Mouse (Mus musculus): ENCODE results near the gene Gm14406. TPM values are rescaled to one million over a fixed set of nuclear protein-coding genes. Genes with fewer than 3 reads are reported as not detected.
"Not testable (repeated sequence)": the region's sequence is repeated elsewhere in the genome, so short reads cannot be mapped to it uniquely, and the experiment has no call there.

Gene Gm14406
- not detected in 2 replicates for polyA plus RNA-seq (2014; fragmentation: Nextera tagmentation; extraction: Ambion mirVana)

DNA sequence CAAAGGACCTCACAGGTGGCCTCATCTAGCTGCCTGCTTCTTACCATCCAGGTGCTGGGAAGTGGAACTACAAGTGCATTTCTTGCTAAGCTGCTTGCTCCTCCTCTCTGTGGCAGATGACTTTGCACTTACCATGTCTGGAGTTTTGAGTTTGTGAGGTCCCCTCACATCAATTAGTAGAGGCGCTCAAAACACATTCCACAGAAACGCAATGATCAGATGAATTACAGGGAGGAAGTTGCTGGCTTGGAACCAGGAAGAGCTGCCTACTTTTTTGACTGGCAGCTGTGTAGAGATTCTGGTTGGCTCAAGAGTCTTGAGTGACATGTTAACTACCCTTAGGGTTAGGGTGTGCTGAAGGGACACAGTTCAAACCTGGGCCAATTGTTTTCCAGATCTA is at the start of gene Gm14406:
Gm14406 (minus strand) TSS at position 213 of the 400 bp plus-strand sequence.
- H3K36me3 ChIP-seq (replicated peaks; ENCODE audit: control insufficient read depth, insufficient read depth, low read depth, low read length); H3K9me3 ChIP-seq (replicated peaks; ENCODE audit: control insufficient read depth, low read length); DNase-seq (ENCODE audit: low spot score); ATAC-seq (replicated peaks; ENCODE audit: insufficient number of reproducible peaks, low FRiP score, low TSS enrichment, low read depth); H3K27ac ChIP-seq (replicated peaks; ENCODE audit: low read depth, low read length); H3K4me3 ChIP-seq (ENCODE audit: low read depth, low read length); H3K4me2 ChIP-seq (ENCODE audit: low read depth, low read length); H3K4me1 ChIP-seq (ENCODE audit: control insufficient read depth, insufficient read depth, low read length); H3K9ac ChIP-seq (replicated peaks; ENCODE audit: low read length); H3K27me3 ChIP-seq (ENCODE audit: control insufficient read depth, insufficient read depth, low read length): not testable (repeated sequence)
- WGBS: 92% methylated on average over 2 of the region's 2 CpGs

GRCm38 (mm10) chr2:177575141-177575540 is 2.9 kb downstream of the Gm14406 start:
- WGBS: 75% methylated on average over 1 of the region's 2 CpGs
- not testable (repeated sequence) for H3K9me3 ChIP-seq (replicated peaks; ENCODE audit: control insufficient read depth, low read length); DNase-seq (ENCODE audit: low spot score)

GRCm38 (mm10) chr2:177559365-177559764 is 18.6 kb downstream of the Gm14406 start:
- H3K9ac ChIP-seq (replicated peaks; ENCODE audit: low read length); ATAC-seq (replicated peaks; ENCODE audit: insufficient number of reproducible peaks, low FRiP score, low TSS enrichment, low read depth); H3K27ac ChIP-seq (replicated peaks; ENCODE audit: low read depth, low read length); H3K4me2 ChIP-seq (ENCODE audit: low read depth, low read length); H3K9me3 ChIP-seq (replicated peaks; ENCODE audit: control insufficient read depth, low read length); DNase-seq (ENCODE audit: low spot score); H3K4me1 ChIP-seq (ENCODE audit: control insufficient read depth, insufficient read depth, low read length); H3K36me3 ChIP-seq (replicated peaks; ENCODE audit: control insufficient read depth, insufficient read depth, low read depth, low read length); H3K27me3 ChIP-seq (ENCODE audit: control insufficient read depth, insufficient read depth, low read length); H3K4me3 ChIP-seq (ENCODE audit: low read depth, low read length): not testable (repeated sequence)
- 78% methylated on average over 4 of the region's 4 CpGs for WGBS

More at GRCm38 (mm10) chr2:177575141-177575540, 2.9 kb downstream of the Gm14406 start:
- not testable (repeated sequence) for H3K4me2 ChIP-seq (ENCODE audit: low read depth, low read length); ATAC-seq (replicated peaks; ENCODE audit: insufficient number of reproducible peaks, low FRiP score, low TSS enrichment, low read depth); H3K4me1 ChIP-seq (ENCODE audit: control insufficient read depth, insufficient read depth, low read length); H3K27me3 ChIP-seq (ENCODE audit: control insufficient read depth, insufficient read depth, low read length); H3K36me3 ChIP-seq (replicated peaks; ENCODE audit: control insufficient read depth, insufficient read depth, low read depth, low read length); H3K9ac ChIP-seq (replicated peaks; ENCODE audit: low read length); H3K27ac ChIP-seq (replicated peaks; ENCODE audit: low read depth, low read length); H3K4me3 ChIP-seq (ENCODE audit: low read depth, low read length)

- not testable (repeated sequence) for DNase-seq (ENCODE audit: low spot score); H3K4me1 ChIP-seq (ENCODE audit: control insufficient read depth, insufficient read depth, low read length); H3K4me2 ChIP-seq (ENCODE audit: low read depth, low read length); ATAC-seq (replicated peaks; ENCODE audit: insufficient number of reproducible peaks, low FRiP score, low TSS enrichment, low read depth); H3K27ac ChIP-seq (replicated peaks; ENCODE audit: low read depth, low read length); H3K36me3 ChIP-seq (replicated peaks; ENCODE audit: control insufficient read depth, insufficient read depth, low read depth, low read length); H3K9ac ChIP-seq (replicated peaks; ENCODE audit: low read length); H3K27me3 ChIP-seq (ENCODE audit: control insufficient read depth, insufficient read depth, low read length); H3K9me3 ChIP-seq (replicated peaks; ENCODE audit: control insufficient read depth, low read length); H3K4me3 ChIP-seq (ENCODE audit: low read depth, low read length)
- no CpG with 5 or more reads among the region's 1 CpGs for WGBS
These were observed 22.7 kb downstream of the Gm14406 start for GRCm38 (mm10) chr2:177555261-177555660.

DNA sequence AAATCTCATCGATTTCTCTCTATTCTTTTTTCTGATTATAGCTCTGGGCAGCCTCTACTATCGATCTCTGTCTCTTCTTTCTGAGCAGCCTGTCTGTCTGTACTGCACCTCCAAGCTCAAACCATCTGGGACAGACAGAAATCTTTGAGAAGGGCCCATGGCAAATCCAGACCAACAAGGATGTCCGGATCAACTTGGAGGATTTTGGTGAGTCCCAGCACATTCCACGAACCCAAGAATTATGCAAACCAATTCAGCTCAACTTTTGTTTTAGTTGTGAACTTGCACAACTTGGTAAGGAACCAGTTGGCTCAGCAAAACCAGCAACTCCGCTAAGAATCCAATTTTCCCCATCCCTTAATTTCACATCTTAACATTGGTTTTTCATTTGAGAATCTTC is 40.3 kb downstream of the Gm14406 start:
- not testable (repeated sequence) for ATAC-seq (replicated peaks; ENCODE audit: insufficient number of reproducible peaks, low FRiP score, low TSS enrichment, low read depth); H3K4me2 ChIP-seq (ENCODE audit: low read depth, low read length); H3K4me3 ChIP-seq (ENCODE audit: low read depth, low read length); DNase-seq (ENCODE audit: low spot score); H3K4me1 ChIP-seq (ENCODE audit: control insufficient read depth, insufficient read depth, low read length); H3K27me3 ChIP-seq (ENCODE audit: control insufficient read depth, insufficient read depth, low read length); H3K27ac ChIP-seq (replicated peaks; ENCODE audit: low read depth, low read length); H3K36me3 ChIP-seq (replicated peaks; ENCODE audit: control insufficient read depth, insufficient read depth, low read depth, low read length); H3K9me3 ChIP-seq (replicated peaks; ENCODE audit: control insufficient read depth, low read length); H3K9ac ChIP-seq (replicated peaks; ENCODE audit: low read length)
- WGBS: 77% methylated on average over 5 of the region's 5 CpGs

GRCm38 (mm10) chr2:177537141-177537540 is 40.9 kb downstream of the Gm14406 start:
- not testable (repeated sequence) for H3K27me3 ChIP-seq (ENCODE audit: control insufficient read depth, insufficient read depth, low read length); ATAC-seq (replicated peaks; ENCODE audit: insufficient number of reproducible peaks, low FRiP score, low TSS enrichment, low read depth); H3K27ac ChIP-seq (replicated peaks; ENCODE audit: low read depth, low read length); H3K4me1 ChIP-seq (ENCODE audit: control insufficient read depth, insufficient read depth, low read length); DNase-seq (ENCODE audit: low spot score); H3K9me3 ChIP-seq (replicated peaks; ENCODE audit: control insufficient read depth, low read length); H3K4me3 ChIP-seq (ENCODE audit: low read depth, low read length); H3K9ac ChIP-seq (replicated peaks; ENCODE audit: low read length); H3K36me3 ChIP-seq (replicated peaks; ENCODE audit: control insufficient read depth, insufficient read depth, low read depth, low read length); H3K4me2 ChIP-seq (ENCODE audit: low read depth, low read length)
- 75% methylated on average over 2 of the region's 2 CpGs for WGBS

DNA sequence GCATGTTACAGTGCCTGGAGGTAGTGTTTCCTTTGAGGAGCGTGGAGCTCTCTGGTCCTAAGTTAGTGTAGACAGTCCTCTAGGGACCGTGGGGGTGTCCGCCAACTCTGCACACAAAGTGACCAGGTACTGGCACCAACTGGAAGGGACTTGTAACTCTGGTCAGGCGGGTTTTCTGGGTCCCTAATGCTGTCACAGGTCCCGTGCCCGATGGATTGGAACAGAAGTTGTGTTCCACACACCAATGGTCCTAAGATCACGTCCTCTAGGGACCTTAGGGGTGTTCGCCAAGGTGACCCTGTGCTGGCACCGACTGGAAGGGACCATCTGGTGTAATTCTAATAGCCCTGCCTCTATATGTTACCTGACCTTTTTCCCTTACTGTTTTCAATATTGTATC is 42.1 kb downstream of the Gm14406 start:
- Histone ChIP-seq H3K27ac (replicated peaks; ENCODE audit: low read depth, low read length) (no peak overlapping the region), H3K36me3 (replicated peaks; ENCODE audit: control insufficient read depth, insufficient read depth, low read depth, low read length) (no peaks in the 10 kb centered on the region), H3K9ac (replicated peaks; ENCODE audit: low read length) (no peak overlapping the region), H3K9me3 (replicated peaks; ENCODE audit: control insufficient read depth, low read length) (no peaks in the 10 kb centered on the region), H3K4me1 (ENCODE audit: control insufficient read depth, insufficient read depth, low read length) (no peaks in the 10 kb centered on the region), H3K4me2 (ENCODE audit: low read depth, low read length) (no peak overlapping the region), H3K4me3 (ENCODE audit: low read depth, low read length) (no peak overlapping the region), H3K27me3 (ENCODE audit: control insufficient read depth, insufficient read depth, low read length) (no peaks in the 10 kb centered on the region)
- DNase-seq (ENCODE audit: low spot score): no peak
- 80% methylated on average over 9 of the region's 9 CpGs for WGBS
- no peak for ATAC-seq (replicated peaks; ENCODE audit: insufficient number of reproducible peaks, low FRiP score, low TSS enrichment, low read depth)

DNA sequence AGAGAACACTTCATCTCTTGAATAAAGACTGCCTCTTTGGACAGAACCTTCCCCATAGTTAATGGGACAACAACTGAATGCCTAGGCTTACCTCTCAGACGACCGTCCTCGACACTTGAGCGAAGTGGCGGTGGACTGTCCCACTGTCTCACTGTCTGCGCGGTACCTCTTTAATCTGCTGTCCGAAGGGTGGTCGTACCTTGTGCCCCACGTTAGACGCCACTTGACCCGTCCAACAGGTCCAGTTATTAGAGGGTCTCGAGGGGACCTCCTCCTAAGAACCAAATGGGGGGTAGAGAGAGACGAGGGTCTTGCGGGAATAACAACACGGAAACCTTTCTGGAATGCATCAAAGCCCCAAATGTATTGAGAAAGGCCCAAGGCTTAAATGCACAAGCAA is 53.8 kb downstream of the Gm14406 start:
- WGBS: 96% methylated on average over 16 of the region's 16 CpGs
- H3K36me3 ChIP-seq (replicated peaks; ENCODE audit: control insufficient read depth, insufficient read depth, low read depth, low read length); H3K9ac ChIP-seq (replicated peaks; ENCODE audit: low read length); H3K27ac ChIP-seq (replicated peaks; ENCODE audit: low read depth, low read length); H3K4me2 ChIP-seq (ENCODE audit: low read depth, low read length); H3K4me3 ChIP-seq (ENCODE audit: low read depth, low read length); ATAC-seq (replicated peaks; ENCODE audit: insufficient number of reproducible peaks, low FRiP score, low TSS enrichment, low read depth); DNase-seq (ENCODE audit: low spot score); H3K9me3 ChIP-seq (replicated peaks; ENCODE audit: control insufficient read depth, low read length); H3K27me3 ChIP-seq (ENCODE audit: control insufficient read depth, insufficient read depth, low read length); H3K4me1 ChIP-seq (ENCODE audit: control insufficient read depth, insufficient read depth, low read length): not testable (repeated sequence)
